Mouse (Mus musculus) liver, embryonic 11.5 days (tissue): ENCODE measurements at regions not wholly inside any gene's neighbourhood (a gene's known extent, or its start where the extent isn't known, plus 50 kb on each side); places are given as distances from the start of the nearest gene placed in this dataset.
A peak's percentile ranks its signal among the peaks of the same experiment; 100 is the strongest.

Experiments used
- ATAC-seq: fragments of 200-750 bp; cut with Nextera tagmentation; replicated peaks from 2 replicates; pipeline ENCODE4 v1.8.0; 2017; ENCODE audit warnings: moderate number of reproducible peaks, mild to moderate bottlenecking, moderate TSS enrichment, moderate library complexity; ENCODE audit not compliant: low FRiP score
- DNase-seq: peaks from one replicate; pipeline ENCODE4 v3.0.0-alpha.2; 2017; ENCODE audit warnings: low spot score
- H3K27ac ChIP-seq: fragments of 300-500 bp; sonication (generic); 2 replicates; pipeline ENCODE4 v1.5.1; 2014; ENCODE audit warnings: mild to moderate bottlenecking, low read depth, low read length, control low read depth
- H3K27me3 ChIP-seq: fragments of 300-500 bp; sonication (generic); replicated peaks from 2 replicates; pipeline ENCODE4 v1.6.1; 2014; ENCODE audit warnings: low read length, mixed read lengths; ENCODE audit not compliant: control insufficient read depth, insufficient read depth
- H3K36me3 ChIP-seq: fragments of 300-500 bp; sonication (generic); 2 replicates; pipeline ENCODE4 v1.6.1; 2014; ENCODE audit warnings: mild to moderate bottlenecking, low read length, moderate library complexity, mixed read lengths; ENCODE audit not compliant: control insufficient read depth, insufficient read depth
- H3K4me1 ChIP-seq: fragments of 300-500 bp; sonication (generic); replicated peaks from 2 replicates; pipeline ENCODE4 v1.6.1; 2014; ENCODE audit warnings: low read length, mixed read lengths; ENCODE audit not compliant: control insufficient read depth, insufficient read depth
- H3K4me2 ChIP-seq: fragments of 300-500 bp; sonication (generic); 2 replicates; pipeline ENCODE4 v1.6.1; 2014; ENCODE audit warnings: mild to moderate bottlenecking, control low read depth, moderate library complexity
- H3K4me3 ChIP-seq: fragments of 300-500 bp; sonication (generic); 2 replicates; pipeline ENCODE4 v1.5.1; 2014; ENCODE audit warnings: low read depth, low read length, control low read depth
- H3K9ac ChIP-seq: fragments of 300-500 bp; sonication (generic); 2 replicates; pipeline ENCODE4 v1.6.1; 2014; ENCODE audit warnings: low read depth, low read length, control low read depth
- H3K9me3 ChIP-seq: fragments of 300-500 bp; sonication (generic); 2 replicates; pipeline ENCODE4 v1.6.1; 2016; ENCODE audit warnings: low read length, inconsistent platforms, mixed read lengths; ENCODE audit not compliant: control insufficient read depth
- WGBS: fragments of 180-500 bp; shearing (Covaris S2); extraction: QIAGEN DNeasy Blood & Tissue Kit; methylation state at CpG from one replicate; pipeline ENCODE4 v1.1.7; 2014; 5-methylcytosine and 5-hydroxymethylcytosine counted together

GRCm38 (mm10) chr3:21935571-21936261, 140.7 kb upstream of the Tbl1xr1 start:
- 0 out of 2 replicates have a peak, but pooled peaks cover 1% of the 10 kb centered on the region for H3K27me3 ChIP-seq
- peak overlapping the region; percentile 47 for H3K4me3 ChIP-seq
- under 1% methylated on average over 23 of the region's 24 CpGs for WGBS
- H3K9ac ChIP-seq = peak overlapping the region; percentile 57
- H3K36me3 ChIP-seq = no peaks in the 10 kb centered on the region
- peak overlapping the region; percentile 72 for H3K27ac ChIP-seq
- DNase-seq = peak; percentile 94
- H3K4me1 ChIP-seq = peaks cover 14% of the 10 kb centered on the region
- peak; percentile 88 for ATAC-seq
- H3K4me2 ChIP-seq = peak overlapping the region; percentile 76
- H3K9me3 ChIP-seq = no peaks in the 10 kb centered on the region

GRCm38 (mm10) chr3:21936262-21936603, 140.2 kb upstream of the Tbl1xr1 start:
- Histone ChIP-seq H3K9ac (peak overlapping the region; percentile 51), H3K27me3 (0 out of 2 replicates have a peak, but pooled peaks cover 2% of the 10 kb centered on the region), H3K4me2 (peak overlapping the region; percentile 76), H3K4me1 (peaks cover 14% of the 10 kb centered on the region), H3K27ac (0 out of 2 replicates have a peak overlapping the region, but pooled peaks have one; percentile 30), H3K36me3 (no peaks in the 10 kb centered on the region), H3K9me3 (no peaks in the 10 kb centered on the region), H3K4me3 (peak overlapping the region; percentile 47)
- DNase-seq (no peak), ATAC-seq (peak; percentile 72)
- 4% methylated on average over 8 of the region's 8 CpGs for WGBS

GRCm38 (mm10) chr3:21936616-21937015, 139.8 kb upstream of the Tbl1xr1 start:
- 0 out of 2 replicates have a peak, but pooled peaks cover 2% of the 10 kb centered on the region for H3K27me3 ChIP-seq
- DNase-seq (peak; percentile 37), ATAC-seq (peak; percentile 19)
- WGBS = 26% methylated on average over 8 of the region's 8 CpGs
- H3K4me1 ChIP-seq = peaks cover 14% of the 10 kb centered on the region
- H3K36me3 ChIP-seq = no peaks in the 10 kb centered on the region
- peak overlapping the region; percentile 47; the same call in 1 of the 2 replicates for H3K4me3 ChIP-seq
- no peaks in the 10 kb centered on the region for H3K9me3 ChIP-seq
- 0 out of 2 replicates have a peak overlapping the region, but pooled peaks have one; percentile 30 for H3K27ac ChIP-seq
- peak overlapping the region; percentile 76 for H3K4me2 ChIP-seq
- H3K9ac ChIP-seq = peak overlapping the region; percentile 51

- DNase-seq = no peak
- H3K9me3 ChIP-seq = no peaks in the 10 kb centered on the region
- no peak overlapping the region for H3K27ac ChIP-seq
- WGBS = 36% methylated on average over 7 of the region's 7 CpGs
- no peak overlapping the region for H3K9ac ChIP-seq
- no peak overlapping the region for H3K4me3 ChIP-seq
- no peaks in the 10 kb centered on the region for H3K36me3 ChIP-seq
- 0 out of 2 replicates have a peak, but pooled peaks cover 2% of the 10 kb centered on the region for H3K27me3 ChIP-seq
- peaks cover 14% of the 10 kb centered on the region for H3K4me1 ChIP-seq
- ATAC-seq = no peak
- H3K4me2 ChIP-seq = no peak overlapping the region
These were observed 139.0 kb upstream of the Tbl1xr1 start for GRCm38 (mm10) chr3:21937281-21938035.

- Histone ChIP-seq H3K27ac (no peak overlapping the region), H3K4me2 (no peak overlapping the region), H3K36me3 (no peaks in the 10 kb centered on the region), H3K9me3 (no peaks in the 10 kb centered on the region), H3K9ac (no peak overlapping the region), H3K27me3 (0 out of 2 replicates have a peak, but pooled peaks cover 2% of the 10 kb centered on the region), H3K4me1 (peaks cover 14% of the 10 kb centered on the region), H3K4me3 (no peak overlapping the region)
- ATAC-seq = no peak
- DNase-seq = peak; percentile 37
- 63% methylated on average over 11 of the region's 11 CpGs for WGBS
These were observed 138.2 kb upstream of the Tbl1xr1 start for GRCm38 (mm10) chr3:21938071-21938848.

- no peaks in the 10 kb centered on the region for H3K9me3 ChIP-seq
- H3K27ac ChIP-seq = no peak overlapping the region
- peaks cover 14% of the 10 kb centered on the region for H3K4me1 ChIP-seq
- no peak overlapping the region for H3K4me2 ChIP-seq
- no peak overlapping the region for H3K9ac ChIP-seq
- 0 out of 2 replicates have a peak, but pooled peaks cover 2% of the 10 kb centered on the region for H3K27me3 ChIP-seq
- DNase-seq (no peak), ATAC-seq (no peak)
- WGBS = 58% methylated on average over 6 of the region's 6 CpGs
- no peaks in the 10 kb centered on the region for H3K36me3 ChIP-seq
- H3K4me3 ChIP-seq = no peak overlapping the region
These were observed 136.7 kb upstream of the Tbl1xr1 start for GRCm38 (mm10) chr3:21939738-21940137.

GRCm38 (mm10) chr3:21941596-21941995, 134.9 kb upstream of the Tbl1xr1 start:
- H3K36me3 ChIP-seq = no peaks in the 10 kb centered on the region
- peaks cover 6% of the 10 kb centered on the region for H3K4me1 ChIP-seq
- no peak overlapping the region for H3K27ac ChIP-seq
- 85% methylated on average over 2 of the region's 2 CpGs for WGBS
- ATAC-seq = no peak
- no peak overlapping the region for H3K4me3 ChIP-seq
- no peak overlapping the region for H3K4me2 ChIP-seq
- H3K27me3 ChIP-seq = 0 out of 2 replicates have a peak, but pooled peaks cover 2% of the 10 kb centered on the region
- no peaks in the 10 kb centered on the region for H3K9me3 ChIP-seq
- H3K9ac ChIP-seq = no peak overlapping the region
- DNase-seq = no peak

GRCm38 (mm10) chr3:21942912-21943311, 133.5 kb upstream of the Tbl1xr1 start:
- Histone ChIP-seq H3K27ac (no peak overlapping the region), H3K9ac (no peak overlapping the region), H3K36me3 (no peaks in the 10 kb centered on the region), H3K4me3 (no peak overlapping the region), H3K4me1 (peaks cover 4% of the 10 kb centered on the region; the same call in 1 of the 2 replicates), H3K9me3 (no peaks in the 10 kb centered on the region), H3K4me2 (no peak overlapping the region), H3K27me3 (0 out of 2 replicates have a peak, but pooled peaks cover 2% of the 10 kb centered on the region)
- 87% methylated on average over 1 of the region's 1 CpGs for WGBS
- no peak for DNase-seq
- ATAC-seq = no peak
